Mouse (Mus musculus): Measurements from ENCODE around the gene Prdm16. TPM values are rescaled to one million over a fixed set of nuclear protein-coding genes. Genes with fewer than 3 reads are reported as not detected.

Prdm16 gene
- total RNA-seq, 2 experiments from 2014 or later: 9.1 to 9.9 TPM

DNA sequence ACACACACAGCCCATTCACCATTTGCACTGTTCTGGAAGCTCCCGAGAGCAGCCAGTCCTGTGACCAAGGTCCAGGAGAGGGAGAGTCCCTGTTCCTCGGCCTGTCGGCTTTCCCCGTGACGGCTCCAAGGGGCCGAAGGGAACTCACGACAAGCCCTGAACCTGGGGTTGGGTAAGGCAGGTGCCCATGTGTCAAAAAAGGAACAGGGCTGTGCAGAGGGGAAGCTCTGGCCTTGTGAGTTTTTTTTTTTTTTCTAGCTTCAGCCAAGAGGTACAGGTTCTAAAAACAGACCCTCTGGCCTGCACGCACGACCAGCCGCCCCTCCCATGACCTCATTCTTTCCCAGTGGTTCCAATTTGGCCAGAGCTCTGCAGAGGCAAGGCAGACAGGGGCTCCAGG lies 25.5 kb downstream of the Prdm16 start:
- intact Hi-C loops (cut with DNase I): no loop called here
- DNase-seq: no peak

DNA sequence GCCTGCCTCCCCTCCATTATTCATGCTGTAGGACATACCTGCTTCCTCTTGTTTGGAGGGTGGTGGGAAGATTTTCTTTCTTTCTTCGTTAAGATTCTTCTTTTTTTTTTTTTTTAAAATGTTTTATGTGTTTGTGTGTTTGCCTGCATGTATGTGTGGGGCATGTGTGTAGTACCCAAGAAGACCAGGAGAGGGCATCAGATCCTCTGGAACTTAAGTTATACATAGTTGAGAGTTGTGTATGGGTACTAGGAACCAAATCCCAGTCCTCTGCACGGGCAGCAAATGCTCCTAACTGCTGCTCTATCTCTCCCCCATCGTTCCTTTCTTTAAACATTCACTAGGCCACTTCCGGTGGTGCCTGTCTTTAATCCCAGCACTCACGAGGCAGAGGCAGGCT lies 28.9 kb downstream of the Prdm16 start:
- no peak for DNase-seq
- intact Hi-C loops (cut with DNase I): no loop called here

DNA sequence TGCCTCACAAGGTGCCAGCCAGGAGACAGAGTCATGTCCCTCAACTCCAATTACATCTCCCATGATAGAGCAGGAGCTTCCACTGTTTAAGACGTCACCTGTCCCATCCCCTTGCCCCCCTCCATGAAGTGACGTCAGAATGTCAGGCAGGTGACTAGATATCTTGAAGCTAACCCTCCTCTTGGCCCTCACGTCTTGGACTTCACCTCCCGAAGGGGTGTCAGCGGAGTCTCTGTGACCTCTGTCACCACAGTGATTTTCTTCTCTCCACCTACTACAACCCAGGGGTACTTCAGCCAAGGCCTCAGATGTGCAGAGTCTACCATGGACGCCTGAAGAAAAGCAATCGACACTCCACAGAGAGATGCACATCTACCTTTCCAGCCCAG lies 32.2 kb downstream of the Prdm16 start:
- intact Hi-C loops (cut with DNase I): no loop called here

DNA sequence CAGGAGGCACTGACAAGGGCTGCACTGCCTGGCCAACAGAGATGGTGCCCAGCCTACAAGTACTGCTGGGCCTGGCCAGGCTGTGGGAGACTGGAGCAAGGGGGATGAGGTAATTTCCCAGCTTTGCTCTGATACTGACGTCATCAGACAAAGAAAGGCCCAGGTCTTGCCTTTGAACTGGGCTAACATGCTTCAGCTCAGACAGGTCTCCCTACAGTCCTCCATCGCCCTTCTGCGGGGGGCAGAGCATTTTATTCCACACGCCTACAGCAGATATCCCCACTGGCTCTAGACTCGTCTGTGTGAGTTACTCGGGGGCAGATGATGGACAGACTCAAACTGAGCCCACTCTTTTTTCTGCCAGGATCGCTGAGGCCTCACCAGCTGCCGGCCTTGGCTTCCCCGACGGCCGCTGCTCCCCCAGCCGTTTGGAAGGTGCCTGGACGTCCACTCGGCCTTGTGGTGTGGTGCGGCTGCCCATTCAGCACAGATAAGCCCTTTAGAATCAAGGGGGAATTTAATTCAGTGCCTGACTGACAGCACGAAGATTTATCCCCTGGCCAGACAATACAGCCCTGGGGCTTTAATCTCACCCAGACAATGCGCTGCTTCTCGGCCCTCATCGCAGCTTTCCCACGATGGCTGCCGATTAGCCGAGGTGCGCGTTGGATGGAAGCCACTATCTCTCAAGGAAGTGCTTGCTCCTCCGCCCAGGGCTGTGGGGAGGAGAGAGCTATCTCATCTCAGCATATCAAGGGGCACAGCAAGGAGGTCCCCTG lies 32.8 kb downstream of the Prdm16 start:
- peak; percentile 47 for DNase-seq
- intact Hi-C loops (cut with DNase I): no loop called here

More for the DNA sequence above, 32.2 kb downstream of the Prdm16 start:
- DNase-seq: no peak

DNA sequence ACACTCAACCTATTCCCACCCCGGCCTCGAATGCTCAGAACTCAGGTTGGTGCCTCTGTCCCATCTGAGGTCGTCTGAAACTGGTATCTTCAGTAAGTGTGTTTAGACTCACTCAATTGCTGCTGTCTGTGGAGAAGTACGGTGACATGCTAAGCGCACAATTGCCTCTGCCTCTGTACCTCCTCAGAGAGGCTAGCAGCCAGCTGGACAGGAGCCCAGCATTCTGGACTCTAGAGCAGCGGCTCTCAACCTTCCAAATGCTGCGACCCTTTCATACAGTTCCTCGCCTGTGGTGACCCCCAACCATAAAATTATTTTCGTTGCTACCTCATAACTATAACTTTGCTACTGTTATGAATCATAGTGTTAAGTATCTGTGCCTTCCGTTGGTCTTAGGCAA lies 34.3 kb downstream of the Prdm16 start:
- peak; percentile 76 for DNase-seq
- intact Hi-C loops (cut with DNase I): no loop called here

DNA sequence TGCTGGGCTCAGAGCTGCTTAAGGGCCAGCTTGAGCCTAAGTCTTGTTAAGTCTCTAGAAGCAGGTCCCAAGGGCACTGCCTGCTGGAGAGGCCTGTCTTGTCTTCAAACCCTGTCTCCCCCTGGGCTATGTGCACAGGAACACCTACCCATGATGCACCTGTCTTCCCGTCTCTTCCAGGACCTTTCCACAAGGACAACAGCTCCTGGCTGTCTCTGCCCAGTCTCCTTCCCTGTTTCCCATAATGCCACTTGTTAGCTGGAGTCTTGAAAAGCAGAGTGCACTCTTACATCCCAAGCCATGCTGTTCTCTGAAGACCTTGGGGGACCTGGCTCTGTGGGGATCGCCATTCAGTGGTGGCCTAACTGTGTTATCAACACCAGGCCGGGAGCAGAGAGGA lies 35.7 kb downstream of the Prdm16 start:
- intact Hi-C loops (cut with DNase I): no loop called here
- no peak for DNase-seq

DNA sequence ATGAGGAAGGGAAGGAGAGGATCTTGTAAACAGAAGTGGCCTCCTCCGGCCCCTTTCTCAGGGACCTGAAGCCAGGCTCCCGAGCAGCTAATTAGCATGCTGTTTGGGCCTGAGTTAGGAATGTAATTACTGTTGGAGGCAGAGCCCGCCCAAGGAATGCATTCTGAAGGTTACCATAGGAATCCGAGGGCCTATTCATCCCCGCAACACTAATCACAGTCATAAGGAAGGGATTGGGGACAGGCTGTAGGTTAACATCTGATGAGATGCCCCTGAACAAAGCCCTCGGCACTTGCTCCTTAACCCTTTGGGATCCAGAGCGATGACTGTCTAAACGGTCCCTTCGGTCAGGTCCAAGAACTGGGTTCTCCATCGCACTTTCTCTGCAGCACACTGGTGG lies 36.7 kb downstream of the Prdm16 start:
- DNase-seq: no peak
- intact Hi-C loops (cut with DNase I): no loop called here

DNA sequence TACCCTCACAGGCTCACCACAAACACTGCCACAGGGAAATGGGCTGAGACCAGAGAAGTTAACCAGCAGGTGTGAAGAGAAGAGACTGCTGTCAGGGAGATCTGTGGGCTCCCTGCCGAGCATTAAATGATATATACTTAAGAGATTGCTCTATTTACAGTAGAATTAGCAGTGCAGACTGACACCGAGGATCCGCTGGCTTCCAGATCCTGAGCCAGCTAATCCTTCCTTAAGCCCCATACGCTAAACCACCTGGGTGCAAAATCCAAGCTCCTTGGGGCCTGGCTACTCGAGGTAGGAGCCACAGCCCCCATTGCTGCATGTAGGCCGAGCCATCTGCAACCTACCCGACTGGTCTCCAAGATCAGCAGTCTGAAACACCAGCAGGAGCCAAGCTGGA lies 38.3 kb downstream of the Prdm16 start:
- intact Hi-C loops (cut with DNase I): no loop called here
- DNase-seq: no peak

DNA sequence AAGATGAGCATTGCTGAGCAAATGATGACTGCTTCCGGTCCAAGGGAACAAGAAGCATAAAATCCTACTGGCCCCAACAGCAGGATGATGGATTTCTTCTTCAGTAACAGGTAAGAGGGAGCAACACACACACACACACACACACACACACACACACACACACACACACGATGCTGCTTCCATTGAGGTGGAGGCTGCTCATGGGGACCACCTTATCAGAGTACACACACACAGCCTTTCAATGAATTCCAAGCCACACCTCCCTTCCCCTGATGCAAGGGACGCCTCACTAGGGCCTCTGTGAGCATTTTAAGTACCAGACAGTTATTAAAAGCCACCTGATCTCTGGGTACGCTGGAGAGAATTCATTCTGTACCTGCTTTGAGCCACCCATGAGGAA lies 39.9 kb downstream of the Prdm16 start:
- intact Hi-C loops (cut with DNase I): no loop called here

DNA sequence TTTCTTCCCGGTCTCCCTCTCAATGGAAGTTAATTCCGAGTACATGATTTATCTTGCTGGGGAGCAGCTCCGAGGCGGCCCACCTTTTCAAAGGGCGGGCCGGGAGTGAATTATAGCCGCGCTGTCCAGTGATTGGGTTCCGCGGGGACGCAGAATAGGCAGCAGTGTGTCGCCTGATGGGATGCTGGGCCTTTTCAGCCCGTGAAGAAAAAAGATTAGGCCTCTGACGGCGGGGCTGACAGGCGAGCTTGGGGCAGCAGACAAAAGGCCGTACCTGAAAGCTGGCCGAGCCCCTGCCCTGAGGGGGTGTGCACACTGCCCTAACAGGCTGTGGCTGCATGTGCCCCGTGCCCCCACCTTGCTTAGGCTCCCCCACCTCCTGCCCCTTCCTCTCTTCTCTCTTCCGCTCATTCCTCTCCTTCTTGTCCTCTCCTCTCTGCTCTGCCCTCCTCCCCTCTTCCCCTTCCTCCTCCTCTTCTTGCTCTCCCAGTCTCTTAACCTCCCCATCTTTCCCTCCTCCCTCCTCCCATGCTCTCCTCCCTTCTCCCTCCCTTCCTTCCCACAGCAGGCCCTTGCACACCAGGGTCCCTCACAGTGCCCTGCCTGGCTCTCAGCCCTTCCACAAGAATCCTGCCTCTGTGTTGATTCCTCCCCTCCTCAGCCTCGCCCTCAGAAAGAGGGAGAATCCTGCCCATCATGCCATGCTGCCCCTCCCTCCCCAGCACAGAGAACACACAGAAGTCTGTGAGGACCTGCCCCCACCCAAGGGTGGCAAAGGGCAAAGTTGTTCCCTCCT lies 41.7 kb downstream of the Prdm16 start:
- no peak for DNase-seq
- intact Hi-C loops (cut with DNase I): no loop called here

More for the DNA sequence above, 39.9 kb downstream of the Prdm16 start:
- DNase-seq: no peak

DNA sequence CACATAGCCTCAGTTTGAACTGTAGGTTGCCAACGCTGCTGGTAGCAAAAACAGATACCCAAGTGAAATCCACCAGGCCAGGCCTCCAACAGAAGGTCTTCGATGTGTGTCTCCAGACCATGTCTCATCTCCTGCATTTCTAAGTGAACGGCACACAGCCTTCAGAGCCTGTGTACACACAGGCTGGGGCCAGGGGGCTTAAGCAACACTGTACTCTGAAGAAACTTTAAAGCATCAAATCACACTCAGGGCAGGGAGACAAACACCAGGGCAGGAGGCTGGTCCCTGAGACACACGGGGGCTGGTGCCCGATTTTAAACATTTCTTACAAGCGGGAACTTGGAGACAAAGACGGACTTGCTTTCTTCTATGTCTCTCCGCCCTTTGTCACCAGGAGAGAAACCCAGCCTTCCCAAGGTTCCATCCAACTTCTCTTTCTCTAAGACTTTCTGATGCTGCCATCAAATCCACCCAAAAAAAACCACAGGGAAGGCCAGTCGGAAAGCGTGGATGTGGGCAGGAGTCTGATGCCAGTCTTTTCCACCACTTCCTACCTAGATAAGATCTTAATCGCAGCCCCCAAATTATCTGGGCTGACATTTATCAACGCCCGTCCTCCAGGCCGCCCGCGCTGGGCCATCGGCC lies 42.4 kb downstream of the Prdm16 start:
- intact Hi-C loops (cut with DNase I): no loop called here
- no peak for DNase-seq

DNA sequence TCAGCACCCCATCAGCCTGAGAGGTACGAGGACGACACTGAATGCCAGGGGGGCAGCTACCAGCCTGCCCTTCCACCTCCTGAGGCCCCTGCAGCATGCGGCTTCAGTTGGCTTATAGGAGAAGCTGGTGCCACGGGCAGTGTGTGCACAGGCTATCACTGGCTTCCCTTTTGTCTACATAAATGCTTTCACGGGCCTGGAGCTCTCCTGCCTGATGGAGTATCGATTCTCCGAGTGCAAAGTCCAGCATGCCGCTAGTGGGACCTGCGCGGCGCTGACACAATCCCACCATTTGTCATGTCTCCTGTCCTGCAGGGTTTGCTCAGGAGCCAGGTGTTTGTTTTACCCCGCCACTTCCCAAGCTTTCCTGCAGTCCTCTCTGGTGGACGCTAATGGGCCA lies 44.1 kb downstream of the Prdm16 start:
- DNase-seq: no peak
- intact Hi-C loops (cut with DNase I): no loop called here

DNA sequence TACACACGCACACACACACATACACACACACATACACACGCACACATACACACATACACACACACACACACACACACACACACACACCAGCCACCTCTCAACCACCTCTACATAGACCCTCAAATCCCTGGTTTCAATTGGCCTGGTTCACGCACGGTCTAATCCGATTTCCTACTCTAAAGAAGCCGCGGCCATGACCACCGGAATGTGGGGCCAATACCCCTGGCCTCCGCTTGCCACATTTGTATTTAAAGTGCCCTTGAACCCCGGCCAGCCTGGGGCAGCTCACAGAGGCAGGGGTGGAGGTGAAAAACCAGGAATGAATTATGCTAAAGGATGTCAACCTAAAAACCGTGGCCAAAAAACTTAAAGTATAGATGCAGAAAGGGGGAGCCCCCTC lies 45.8 kb downstream of the Prdm16 start:
- no peak for DNase-seq
- intact Hi-C loops (cut with DNase I): no loop called here

DNA sequence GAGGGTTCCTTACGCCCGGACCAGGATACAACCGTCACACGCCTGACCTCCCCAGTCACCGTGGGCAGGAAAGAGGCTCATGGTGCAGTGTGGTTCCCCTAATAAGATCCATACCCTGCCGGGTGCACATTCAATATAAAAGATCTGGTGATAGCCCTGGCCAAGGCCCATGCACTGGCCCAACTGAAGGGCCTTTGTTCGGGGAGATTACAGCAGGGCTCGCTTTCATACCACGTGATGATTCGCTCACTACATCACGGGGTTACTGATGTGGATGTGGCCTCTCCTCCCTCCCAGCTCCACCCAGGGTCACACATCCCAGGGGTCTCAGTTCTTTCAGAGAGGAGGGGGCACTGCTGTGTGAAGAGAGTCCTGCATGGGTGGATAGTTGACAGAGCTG lies 50.3 kb downstream of the Prdm16 start:
- intact Hi-C loops (cut with DNase I): no loop called here
- no peak for DNase-seq

DNA sequence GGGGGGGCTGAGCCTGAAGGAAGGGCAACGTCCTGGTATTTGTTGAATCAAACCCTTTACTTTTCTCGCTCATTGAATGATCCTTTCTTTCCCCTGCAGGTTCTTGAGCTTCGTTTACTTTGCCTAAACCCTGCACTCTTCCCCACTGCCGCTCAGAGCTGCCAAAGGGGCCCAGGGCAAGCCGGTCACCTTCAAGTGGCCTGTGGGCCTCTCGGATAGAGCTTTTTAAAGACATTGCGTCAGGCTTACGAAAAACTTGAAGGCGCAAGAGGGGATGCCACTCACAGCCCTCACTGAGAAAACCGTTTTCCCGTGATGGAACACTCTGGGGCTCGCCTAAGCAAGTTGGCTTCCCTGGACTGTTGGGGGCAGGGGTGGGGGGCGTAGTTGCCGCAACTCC lies 50.9 kb downstream of the Prdm16 start:
- no peak for DNase-seq
- intact Hi-C loops (cut with DNase I): no loop called here

DNA sequence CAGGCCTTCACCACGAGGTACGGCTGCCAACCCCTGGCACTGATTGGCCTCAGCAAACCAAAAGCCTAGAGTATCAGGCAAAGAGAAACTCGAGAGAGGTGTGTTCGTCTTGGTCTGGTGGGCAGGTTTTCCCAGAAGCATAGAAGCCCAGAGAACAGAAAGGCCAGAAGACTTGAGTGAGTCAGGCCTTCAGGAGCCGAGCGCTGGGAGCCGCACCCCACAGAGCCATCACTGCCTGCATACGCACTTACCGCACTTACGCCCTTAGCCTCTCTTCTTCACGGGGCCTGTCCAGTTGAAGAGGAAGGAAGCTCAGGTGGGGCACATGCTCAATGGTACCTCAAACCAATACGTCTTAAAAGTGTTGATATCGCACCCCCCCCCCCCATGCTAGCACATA lies 53.0 kb downstream of the Prdm16 start:
- intact Hi-C loops (cut with DNase I): no loop called here
- no peak for DNase-seq

DNA sequence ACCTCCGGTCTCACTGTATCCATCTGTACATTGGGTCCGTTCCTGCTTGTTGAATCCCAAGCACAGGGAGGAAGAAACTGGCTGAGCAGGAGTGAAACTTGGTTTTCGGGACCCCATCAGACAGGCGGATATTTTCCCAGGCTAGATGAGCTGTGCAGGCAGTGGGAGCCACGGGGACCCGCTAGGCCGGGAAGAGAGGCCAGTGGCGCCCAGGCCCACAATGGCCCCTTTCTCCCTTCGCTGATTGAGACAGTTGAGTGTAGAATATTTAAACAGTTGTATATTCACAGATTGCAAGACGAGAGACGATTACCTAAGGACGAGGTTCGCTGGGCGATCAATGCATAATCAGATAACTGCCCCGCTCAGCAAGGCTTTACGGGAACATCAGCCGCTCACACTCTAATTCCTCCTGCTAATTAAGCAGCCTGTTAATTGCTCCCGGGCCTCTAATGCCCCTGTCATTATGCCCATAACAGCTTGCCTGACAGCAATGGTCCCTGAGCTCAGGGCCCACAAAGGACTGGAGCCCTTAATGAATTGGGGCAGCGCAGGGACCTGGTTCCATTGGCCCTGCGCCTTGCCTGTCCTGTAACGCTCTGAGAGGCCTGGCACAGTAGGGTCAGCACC lies 54.0 kb downstream of the Prdm16 start:
- intact Hi-C loops (cut with DNase I): no loop called here
- no peak for DNase-seq

DNA sequence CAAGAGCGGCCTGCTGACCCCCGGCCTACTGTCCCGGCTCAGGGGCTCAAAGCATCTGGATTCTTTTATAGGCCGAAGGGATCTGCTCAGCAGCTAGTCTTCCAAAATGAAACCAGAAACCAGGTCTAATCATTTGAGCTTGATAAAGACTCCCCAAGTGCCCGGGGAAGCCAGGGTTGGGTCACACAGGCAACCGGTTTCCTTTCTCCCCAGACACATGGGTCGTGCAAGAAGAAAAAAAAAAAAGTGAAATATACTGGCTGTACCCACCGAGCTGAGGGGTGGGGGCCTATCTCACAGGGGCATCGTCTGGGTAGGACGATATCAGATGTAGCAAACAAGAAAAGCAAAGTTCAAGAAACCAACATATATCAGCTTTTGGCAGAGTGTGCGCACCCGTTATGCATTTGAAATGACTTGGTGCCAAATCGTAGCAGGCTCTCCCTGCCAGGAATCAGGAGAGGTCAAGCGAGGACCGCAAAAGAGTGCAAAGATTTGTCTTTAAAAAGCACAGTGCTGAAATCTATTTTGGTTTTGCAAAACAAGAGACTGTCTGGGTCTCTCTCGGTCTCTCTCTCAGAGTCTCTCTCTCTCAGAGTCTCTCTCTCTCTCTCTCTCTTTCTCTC lies 55.3 kb downstream of the Prdm16 start:
- intact Hi-C loops (cut with DNase I): no loop called here
- DNase-seq: no peak

DNA sequence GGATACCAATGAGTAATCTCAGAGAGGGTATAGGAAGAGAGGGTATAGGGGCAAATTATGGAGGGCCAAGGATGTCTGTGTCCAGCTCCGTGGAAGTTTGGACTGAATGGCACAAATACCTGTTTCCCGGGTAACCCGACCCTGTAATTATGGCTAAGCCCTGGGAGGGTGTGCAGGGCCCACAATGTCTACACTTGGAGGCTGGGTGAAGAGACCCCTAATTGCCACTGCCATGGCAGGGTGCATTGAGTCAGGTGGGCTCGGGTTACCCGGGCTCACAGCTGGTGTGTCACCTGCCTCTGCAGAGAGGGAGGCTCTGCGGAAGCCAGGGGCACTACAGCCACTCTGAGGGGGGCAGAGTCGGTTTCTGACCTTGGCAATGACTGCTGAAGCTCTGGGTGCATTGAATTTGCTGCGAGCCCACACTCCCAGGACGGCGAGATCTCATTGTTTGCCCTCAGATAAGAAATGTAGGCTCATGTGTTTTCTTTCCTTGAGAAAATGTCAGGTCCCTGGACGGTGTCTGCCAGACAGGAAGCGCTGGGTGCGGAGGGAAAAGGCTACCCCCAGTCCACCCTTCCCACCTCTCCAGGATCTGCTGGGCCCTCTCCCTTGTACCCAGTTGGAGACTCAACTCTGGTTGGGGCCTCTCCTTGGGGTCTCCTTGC lies 62.3 kb downstream of the Prdm16 start:
- DNase-seq: no peak
- intact Hi-C loops (cut with DNase I): no loop called here

DNA sequence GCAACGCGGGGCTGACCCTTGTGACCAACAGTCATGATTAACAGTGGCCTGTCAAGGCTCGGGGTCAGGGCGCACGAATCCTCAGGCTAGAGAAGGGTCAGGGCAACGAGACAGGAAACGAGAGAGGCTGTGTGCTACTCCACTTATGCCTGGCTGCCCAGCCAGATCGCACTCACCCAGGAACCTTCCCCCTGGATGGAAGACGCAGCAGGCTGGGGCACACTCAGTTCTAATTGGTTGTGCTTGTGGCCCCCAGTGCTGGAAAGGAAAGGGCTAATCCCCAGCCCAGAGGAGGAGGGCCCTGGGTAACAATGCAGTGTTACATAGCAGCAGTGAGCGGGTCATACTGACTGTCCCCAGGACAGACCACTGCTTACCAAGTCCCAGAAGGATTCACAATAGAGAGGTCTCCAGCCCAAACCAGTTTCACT lies 66.2 kb downstream of the Prdm16 start:
- intact Hi-C loops (cut with DNase I): no loop called here
- no peak for DNase-seq

Data from left cerebral cortex, postnatal 4 days (tissue).